Mouse (Mus musculus) CH12.LX (cell line): ENCODE data around the gene Casp4. TPM values are rescaled to one million over a fixed set of nuclear protein-coding genes. Genes with fewer than 3 reads are reported as not detected.

Source experiments
- DNase-seq: peaks from one replicate; pipeline ENCODE4 v3.0.0-alpha.2; 2013; ENCODE audit errors: extremely low read depth
- H3K27ac ChIP-seq: 2 replicates; pipeline ENCODE4 v1.5.1; 2012; ENCODE audit warnings: low read depth, mild to moderate bottlenecking, control low read depth, moderate library complexity; ENCODE audit not compliant: insufficient read depth
- H3K27me3 ChIP-seq: replicated peaks from 2 replicates; pipeline ENCODE3; 2012; ENCODE audit warnings: inconsistent platforms
- H3K36me3 ChIP-seq, 2 experiments: replicated peaks in 1 of 2; 2 replicates each; pipeline versions ENCODE3 to v1.6.1; 2012; ENCODE audit warnings: inconsistent platforms in 1 of 2, low read length in 1 of 2, mild to moderate bottlenecking in 1 of 2, mixed read lengths in 1 of 2, moderate library complexity in 1 of 2; ENCODE audit not compliant: control insufficient read depth in 1 of 2, insufficient read depth in 1 of 2
- H3K4me1 ChIP-seq, 2 experiments: 2 replicates each; pipeline ENCODE4 v1.6.1; 2012; ENCODE audit warnings: inconsistent platforms in 1 of 2, moderate library complexity in 1 of 2; ENCODE audit not compliant: insufficient read depth in 2 of 2, control insufficient read depth in 1 of 2
- H3K4me2 ChIP-seq: 2 replicates; pipeline ENCODE4 v1.6.1; 2012; ENCODE audit warnings: low read depth, mild to moderate bottlenecking, control low read depth; ENCODE audit not compliant: poor library complexity, insufficient read depth, severe bottlenecking
- H3K4me3 ChIP-seq, 3 experiments: fragments of 150-350 bp in 1 of 3; sonication (generic) in 1 of 3; replicated peaks in 1 of 3; 2 replicates each; pipeline versions ENCODE3 to v1.5.1; 2011 to 2012; ENCODE audit warnings: low read depth in 2 of 3, low read length in 2 of 3, mild to moderate bottlenecking in 2 of 3, moderate library complexity in 2 of 3, control low read depth in 1 of 3, improper control_type of control experiment in 1 of 3, inconsistent platforms in 1 of 3, mixed read lengths in 1 of 3; ENCODE audit not compliant: poor library complexity in 1 of 3
- H3K79me2 ChIP-seq: replicated peaks from 2 replicates; pipeline ENCODE4 v1.6.1; 2012; ENCODE audit warnings: mild to moderate bottlenecking, moderate library complexity; ENCODE audit not compliant: control insufficient read depth, poor library complexity, insufficient read depth, severe bottlenecking; ENCODE audit errors: extremely low read depth
- H3K9ac ChIP-seq: 2 replicates; pipeline ENCODE4 v1.6.1; 2012; ENCODE audit warnings: low read depth, mild to moderate bottlenecking, control low read depth, moderate library complexity; ENCODE audit not compliant: insufficient read depth
- H3K9me3 ChIP-seq: replicated peaks from 2 replicates; pipeline ENCODE3; 2012; ENCODE audit warnings: low read length, inconsistent platforms, mixed read lengths
- CHD2 ChIP-seq: IDR thresholded peaks from 2 replicates; pipeline ENCODE4 v1.6.1; 2011; ENCODE audit warnings: low read length, improper control_type of control experiment
- ELF1 ChIP-seq: IDR thresholded peaks from 2 replicates; pipeline ENCODE4 v1.6.1; 2014; ENCODE audit warnings: low read depth, mild to moderate bottlenecking, inconsistent platforms, low read length, improper control_type of control experiment
- EP300 ChIP-seq: IDR thresholded peaks from 2 replicates; pipeline ENCODE4 v1.6.1; 2011; ENCODE audit warnings: low read length, improper control_type of control experiment
- ETS1 ChIP-seq: conservative IDR thresholded peaks from 2 replicates; pipeline ENCODE4 v1.6.1; 2012; ENCODE audit warnings: low read depth, mild to moderate bottlenecking, inconsistent platforms, low read length, improper control_type of control experiment, moderate library complexity
- GABPA ChIP-seq: IDR thresholded peaks from 2 replicates; pipeline ENCODE4 v1.6.1; 2012; ENCODE audit warnings: low read depth, low read length, improper control_type of control experiment, inconsistent platforms; ENCODE audit not compliant: insufficient replicate concordance
- IRF4 ChIP-seq: IDR thresholded peaks from 2 replicates; pipeline ENCODE4 v1.6.1; 2014; ENCODE audit warnings: low read depth, mild to moderate bottlenecking, inconsistent platforms, low read length, improper control_type of control experiment
- MAFK ChIP-seq: IDR thresholded peaks from 2 replicates; pipeline ENCODE4 v1.6.1; 2011; ENCODE audit warnings: low read length, improper control_type of control experiment; ENCODE audit not compliant: insufficient replicate concordance
- MAX ChIP-seq: IDR thresholded peaks from 2 replicates; pipeline ENCODE4 v1.6.1; 2011; ENCODE audit warnings: low read length, improper control_type of control experiment
- MAZ ChIP-seq: IDR thresholded peaks from 2 replicates; pipeline ENCODE4 v1.6.1; 2012; ENCODE audit warnings: low read depth, mild to moderate bottlenecking, inconsistent platforms, low read length, improper control_type of control experiment, moderate library complexity
- MEF2A ChIP-seq: IDR thresholded peaks from 2 replicates; pipeline ENCODE4 v1.6.1; 2014; ENCODE audit warnings: low read depth, mild to moderate bottlenecking, inconsistent platforms, low read length, improper control_type of control experiment, borderline replicate concordance
- MYC ChIP-seq: IDR thresholded peaks from 2 replicates; pipeline ENCODE4 v1.6.1; 2011; ENCODE audit warnings: low read depth, mild to moderate bottlenecking, improper control_type of control experiment, low read length
- PAX5 ChIP-seq: IDR thresholded peaks from 2 replicates; pipeline ENCODE4 v1.6.1; 2012; ENCODE audit warnings: low read length, inconsistent platforms, mixed read lengths
- POLR2AphosphoS2 ChIP-seq: IDR thresholded peaks from 2 replicates; pipeline ENCODE4 v1.6.1; 2011; ENCODE audit warnings: low read depth, low read length, improper control_type of control experiment
- SIN3A ChIP-seq: IDR thresholded peaks from 2 replicates; pipeline ENCODE4 v1.6.1; 2012; ENCODE audit warnings: low read length, improper control_type of control experiment, inconsistent platforms
- SMC3 ChIP-seq: IDR thresholded peaks from 2 replicates; pipeline ENCODE4 v1.6.1; 2011; ENCODE audit warnings: low read depth, low read length, improper control_type of control experiment
- TBP ChIP-seq: conservative IDR thresholded peaks from 2 replicates; pipeline ENCODE4 v1.6.1; 2011; ENCODE audit warnings: low read depth, low read length, improper control_type of control experiment
- UBTF ChIP-seq: IDR thresholded peaks from 2 replicates; pipeline ENCODE4 v1.6.1; 2012; ENCODE audit warnings: low read depth, mild to moderate bottlenecking, inconsistent platforms, low read length, improper control_type of control experiment, moderate library complexity
- USF2 ChIP-seq: conservative IDR thresholded peaks from 2 replicates; pipeline ENCODE4 v1.6.1; 2011; ENCODE audit warnings: low read depth, low read length, improper control_type of control experiment
- ZMIZ1 ChIP-seq: IDR thresholded peaks from 2 replicates; pipeline ENCODE4 v1.6.1; 2012; ENCODE audit warnings: low read depth, mild to moderate bottlenecking, inconsistent platforms, low read length, improper control_type of control experiment
- ZNF384 ChIP-seq: IDR thresholded peaks from 2 replicates; pipeline ENCODE4 v1.6.1; 2012; ENCODE audit warnings: low read depth, low read length, improper control_type of control experiment, inconsistent platforms
- dilution Hi-C: fragments of 300-500 bp; cut with MboI; formaldehyde crosslinking; loops from 2 replicates; pipeline ENCODE4 v1.14.3; 2020; ENCODE audit warnings: low sequenced_read_pairs; ENCODE audit not compliant: extremely low pct_unique_long_range_greater_than_20kb, extremely low pct_ligation_motif_present
- in situ Hi-C: fragments of 300-500 bp; cut with MboI; formaldehyde crosslinking; loops from 3 replicates; pipeline ENCODE4 v1.14.3; 2019; ENCODE audit warnings: low sequenced_read_pairs, low pct_ligation_motif_present, low pct_unique_long_range_greater_than_20kb, mixed read lengths
- polyA plus RNA-seq: library from polyadenylated mRNA; unstranded; fragments of >175 nt; gene quantifications from 2 replicates; pipeline ENCODE4 v1.2.1, GENCODE M21; 2012; ENCODE audit warnings: low read depth; ENCODE audit not compliant: insufficient read length
- total RNA-seq, 2 experiments: library from RNA; depleted of rRNA; stranded (reverse); fragments of 300-350 nt in 1 of 2; fragments of >200 nt in 1 of 2; gene quantifications; 2 replicates each; pipeline ENCODE4 v1.2.3; 2012 to 2014

Casp4 gene
- total and polyA plus RNA-seq, 3 experiments: 83.7 to 182 (median 113) TPM

GRCm38 (mm10) chr9:5347381-5347780 is 38.8 kb downstream of the Casp4 start:
- H3K79me2 ChIP-seq: no peaks in the 10 kb centered on the region
- no peak for TF ChIP-seq ZNF384
- TF ChIP-seq CHD2: no peak
- no peak for TF ChIP-seq MYC
- TF ChIP-seq MEF2A: no peak
- no peak for TF ChIP-seq ETS1
- TF ChIP-seq MAZ: no peak
- TF ChIP-seq SIN3A: no peak
- TF ChIP-seq ELF1: no peak
- TF ChIP-seq MAFK: no peak
- TF ChIP-seq IRF4: no peak
- no peak for TF ChIP-seq ZMIZ1
- no peak for TF ChIP-seq GABPA
- no peak for TF ChIP-seq MAX
- no peak for TF ChIP-seq UBTF
- no peak for TF ChIP-seq USF2
- no peak for TF ChIP-seq POLR2AphosphoS2
- in situ Hi-C loops (no loop called here), dilution Hi-C loops (no loop called here)
- no peak overlapping the region for H3K9ac ChIP-seq
- no peak overlapping the region for H3K4me3 ChIP-seq
- H3K4me2 ChIP-seq: no peak overlapping the region
- no peak for DNase-seq
- no peaks in the 10 kb centered on the region for H3K4me1 ChIP-seq
- no peaks in the 10 kb centered on the region for H3K36me3 ChIP-seq
- H3K27ac ChIP-seq: no peak overlapping the region
- H3K9me3 ChIP-seq: no peaks in the 10 kb centered on the region
- no peaks in the 10 kb centered on the region for H3K27me3 ChIP-seq

- no peak overlapping the region for H3K27ac ChIP-seq
- H3K36me3 ChIP-seq: no peaks in the 10 kb centered on the region
- no peaks in the 10 kb centered on the region for H3K79me2 ChIP-seq
- H3K9ac ChIP-seq: no peak overlapping the region
- H3K4me2 ChIP-seq: no peak overlapping the region
- in situ Hi-C loops (no loop called here), dilution Hi-C loops (no loop called here)
- H3K4me1 ChIP-seq: no peaks in the 10 kb centered on the region
- H3K27me3 ChIP-seq: no peaks in the 10 kb centered on the region
- H3K4me3 ChIP-seq: no peak overlapping the region
- no peaks in the 10 kb centered on the region for H3K9me3 ChIP-seq
- TF ChIP-seq ELF1: no peak
- DNase-seq: no peak
These were observed 45.0 kb downstream of the Casp4 start for GRCm38 (mm10) chr9:5353673-5354072.

- dilution Hi-C loops: no loop called here
- Histone ChIP-seq H3K9ac (no peak overlapping the region), H3K4me2 (no peak overlapping the region), H3K27me3 (no peaks in the 10 kb centered on the region), H3K79me2 (no peaks in the 10 kb centered on the region), H3K9me3 (no peaks in the 10 kb centered on the region), H3K27ac (no peak overlapping the region), H3K4me3 (no peak overlapping the region), H3K4me1 (no peaks in the 10 kb centered on the region), H3K36me3 (no peaks in the 10 kb centered on the region)
- DNase-seq: no peak
- TF ChIP-seq PAX5: no peak
- no peak for TF ChIP-seq EP300
- TF ChIP-seq ZNF384: no peak
- no peak for TF ChIP-seq SMC3
- no peak for TF ChIP-seq TBP
- no peak for TF ChIP-seq MYC
- no peak for TF ChIP-seq USF2
- in situ Hi-C loops: no loop called here
These were observed 48.2 kb downstream of the Casp4 start for GRCm38 (mm10) chr9:5356801-5357200.
